Mouse (Mus musculus): ENCODE results near the gene Tomm20.
A peak's percentile ranks its signal among the peaks of the same experiment; 100 is the strongest.
"Not testable (repeated sequence)": the region's sequence is repeated elsewhere in the genome, so short reads cannot be mapped to it uniquely, and the experiment has no call there.

Tomm20 gene

GRCm38 (mm10) chr8:126885554-126886485, 59.8 kb downstream of the Tomm20 start:
- DNase-seq (ENCODE audit: low read depth, low spot score) = peak; percentile 73

GRCm38 (mm10) chr8:126884202-126884926, 61.3 kb downstream of the Tomm20 start:
- no peak for DNase-seq (ENCODE audit: low read depth, low spot score)

- DNase-seq (ENCODE audit: low read depth, low spot score) = no peak
Observed at GRCm38 (mm10) chr8:126883752-126884151, 61.9 kb downstream of the Tomm20 start.

GRCm38 (mm10) chr8:126882586-126882985, 63.1 kb downstream of the Tomm20 start:
- not testable (repeated sequence) for DNase-seq (ENCODE audit: low read depth, low spot score)

GRCm38 (mm10) chr8:126881641-126882140, 64.0 kb downstream of the Tomm20 start:
- no peak for DNase-seq (ENCODE audit: low read depth, low spot score)

All from A20 (cell line).